Mouse (Mus musculus) MEL (cell line): ENCODE results near the gene 4930404N11Rik. TPM values are rescaled to one million over a fixed set of nuclear protein-coding genes. Genes with fewer than 3 reads are reported as not detected.

Source experiments
- DNase-seq: peaks from one replicate; pipeline ENCODE4 v3.0.0; 2011; ENCODE audit warnings: low read depth, low spot score
- H3K27ac ChIP-seq: 2 replicates; pipeline ENCODE4 v1.5.1; 2012; ENCODE audit warnings: low read depth, mild to moderate bottlenecking, control low read depth, low read length, moderate library complexity; ENCODE audit not compliant: control insufficient read depth
- H3K27me3 ChIP-seq, 2 experiments: fragments of 150-350 bp in 1 of 2; sonication (generic) in 1 of 2; 2 replicates each; pipeline ENCODE4 v1.6.1; 2012; ENCODE audit warnings: low read length in 2 of 2, mild to moderate bottlenecking in 2 of 2, improper control_type of control experiment in 1 of 2, moderate library complexity in 1 of 2; ENCODE audit not compliant: insufficient read depth in 2 of 2, control insufficient read depth in 1 of 2
- H3K36me3 ChIP-seq, 2 experiments: 2 replicates each; pipeline ENCODE4 v1.6.1; 2012 to 2014; ENCODE audit warnings: low read length in 2 of 2, improper control_type of control experiment in 1 of 2, inconsistent platforms in 1 of 2, mild to moderate bottlenecking in 1 of 2; ENCODE audit not compliant: insufficient read depth in 2 of 2, control insufficient read depth in 1 of 2
- H3K4me1 ChIP-seq, 2 experiments: fragments of 150-350 bp in 1 of 2; sonication (generic) in 1 of 2; 2 replicates each; pipeline ENCODE4 v1.6.1; 2012; ENCODE audit warnings: low read length in 2 of 2, improper control_type of control experiment in 1 of 2, mild to moderate bottlenecking in 1 of 2; ENCODE audit not compliant: insufficient read depth in 2 of 2, control insufficient read depth in 1 of 2
- H3K4me3 ChIP-seq, 2 experiments: fragments of 150-350 bp in 1 of 2; sonication (generic) in 1 of 2; 2 replicates each; pipeline ENCODE4 v1.5.1; 2012; ENCODE audit warnings: low read depth in 2 of 2, low read length in 2 of 2, mild to moderate bottlenecking in 2 of 2, moderate library complexity in 2 of 2, control low read depth in 1 of 2, improper control_type of control experiment in 1 of 2; ENCODE audit not compliant: control insufficient read depth in 1 of 2, insufficient read depth in 1 of 2
- H3K79me2 ChIP-seq: 2 replicates; pipeline ENCODE4 v1.6.1; 2012; ENCODE audit warnings: mild to moderate bottlenecking, low read length, moderate library complexity; ENCODE audit not compliant: control insufficient read depth, poor library complexity, insufficient read depth
- H3K9ac ChIP-seq: 2 replicates; pipeline ENCODE4 v1.6.1; 2012; ENCODE audit warnings: low read depth, mild to moderate bottlenecking, control low read depth, low read length, moderate library complexity; ENCODE audit not compliant: control insufficient read depth, poor library complexity, severe bottlenecking
- H3K9me3 ChIP-seq: fragments of 150-350 bp; sonication (generic); replicated peaks from 2 replicates; pipeline ENCODE4 v1.6.1; 2012; ENCODE audit warnings: mild to moderate bottlenecking, low read length, improper control_type of control experiment, moderate library complexity; ENCODE audit not compliant: insufficient read depth
- BHLHE40 ChIP-seq: IDR thresholded peaks from 2 replicates; pipeline ENCODE4 v1.6.1; 2012; ENCODE audit warnings: low read depth, mild to moderate bottlenecking, inconsistent platforms, low read length, improper control_type of control experiment, borderline replicate concordance
- CHD1 ChIP-seq: IDR thresholded peaks from 2 replicates; pipeline ENCODE4 v1.6.1; 2012; ENCODE audit warnings: low read depth, mild to moderate bottlenecking, inconsistent platforms, low read length, improper control_type of control experiment
- CHD2 ChIP-seq: IDR thresholded peaks from 2 replicates; pipeline ENCODE4 v1.6.1; 2011; ENCODE audit warnings: low read length, improper control_type of control experiment
- CTCF ChIP-seq, 3 experiments: IDR thresholded peaks in 2 of 3; conservative IDR thresholded peaks in 1 of 3; 2 replicates each; pipeline ENCODE4 v1.5.1; 2011 to 2012; ENCODE audit warnings: low read length in 3 of 3, low read depth in 2 of 3, mild to moderate bottlenecking in 2 of 3, improper control_type of control experiment in 1 of 3, inconsistent platforms in 1 of 3, mixed read lengths in 1 of 3, moderate library complexity in 1 of 3; ENCODE audit not compliant: control insufficient read depth in 1 of 3, insufficient read depth in 1 of 3, poor library complexity in 1 of 3, severe bottlenecking in 1 of 3
- ELF1 ChIP-seq: IDR thresholded peaks from 2 replicates; pipeline ENCODE4 v1.6.1; 2014; ENCODE audit warnings: low read depth, mild to moderate bottlenecking, inconsistent platforms, low read length, improper control_type of control experiment, moderate library complexity
- EP300 ChIP-seq, 2 experiments: IDR thresholded peaks; 2 replicates each; pipeline ENCODE4 v1.6.1; 2011; ENCODE audit warnings: improper control_type of control experiment in 2 of 2, low read length in 2 of 2, low read depth in 1 of 2, mild to moderate bottlenecking in 1 of 2
- ETS1 ChIP-seq: IDR thresholded peaks from 2 replicates; pipeline ENCODE4 v1.6.1; 2012; ENCODE audit warnings: low read depth, mild to moderate bottlenecking, inconsistent platforms, low read length, improper control_type of control experiment, moderate library complexity
- GATA1 ChIP-seq: IDR thresholded peaks from 2 replicates; pipeline ENCODE4 v1.6.1; 2011; ENCODE audit warnings: low read depth, low read length, improper control_type of control experiment
- JUND ChIP-seq: IDR thresholded peaks from 2 replicates; pipeline ENCODE4 v1.6.1; 2011; ENCODE audit warnings: low read depth, mild to moderate bottlenecking, improper control_type of control experiment, low read length
- KAT2A ChIP-seq: conservative IDR thresholded peaks from 2 replicates; pipeline ENCODE4 v1.6.1; 2012; ENCODE audit warnings: low read depth, low read length, improper control_type of control experiment, inconsistent platforms
- MAFK ChIP-seq: IDR thresholded peaks from 2 replicates; pipeline ENCODE4 v1.6.1; 2011; ENCODE audit warnings: low read depth, mild to moderate bottlenecking, low read length, improper control_type of control experiment, borderline replicate concordance
- MAX ChIP-seq: IDR thresholded peaks from 2 replicates; pipeline ENCODE4 v1.6.1; 2011; ENCODE audit warnings: low read length, improper control_type of control experiment
- MAZ ChIP-seq: IDR thresholded peaks from 2 replicates; pipeline ENCODE4 v1.6.1; 2012; ENCODE audit warnings: low read depth, mild to moderate bottlenecking, inconsistent platforms, low read length, improper control_type of control experiment
- MXI1 ChIP-seq: IDR thresholded peaks from 2 replicates; pipeline ENCODE4 v1.6.1; 2011; ENCODE audit warnings: mild to moderate bottlenecking, low read depth, low read length, improper control_type of control experiment
- MYB ChIP-seq: IDR thresholded peaks from 2 replicates; pipeline ENCODE4 v1.6.1; 2011; ENCODE audit warnings: mild to moderate bottlenecking, low read depth, low read length, improper control_type of control experiment
- NELFE ChIP-seq: IDR thresholded peaks from 2 replicates; pipeline ENCODE4 v1.6.1; 2011; ENCODE audit warnings: low read depth, low read length, improper control_type of control experiment
- POLR2A ChIP-seq, 2 experiments: IDR thresholded peaks; 2 replicates each; pipeline ENCODE4 v1.6.1; 2011 to 2012; ENCODE audit warnings: low read length in 2 of 2, mild to moderate bottlenecking in 2 of 2, control low read depth in 1 of 2, improper control_type of control experiment in 1 of 2, low read depth in 1 of 2, moderate library complexity in 1 of 2; ENCODE audit not compliant: control insufficient read depth in 1 of 2, insufficient read depth in 1 of 2, poor library complexity in 1 of 2
- POLR2AphosphoS5 ChIP-seq: IDR thresholded peaks from 2 replicates; pipeline ENCODE4 v1.6.1; 2012; ENCODE audit warnings: low read depth, borderline replicate concordance, mild to moderate bottlenecking, inconsistent platforms, low read length, moderate library complexity, mixed read lengths
- RCOR1 ChIP-seq: IDR thresholded peaks from 2 replicates; pipeline ENCODE4 v1.6.1; 2012; ENCODE audit warnings: low read depth, mild to moderate bottlenecking, inconsistent platforms, low read length, improper control_type of control experiment
- SIN3A ChIP-seq: IDR thresholded peaks from 2 replicates; pipeline ENCODE4 v1.6.1; 2012; ENCODE audit warnings: low read length, improper control_type of control experiment, inconsistent platforms
- TAL1 ChIP-seq: IDR thresholded peaks from 2 replicates; pipeline ENCODE4 v1.6.1; 2012; ENCODE audit warnings: mild to moderate bottlenecking, inconsistent platforms, low read length, moderate library complexity, mixed read lengths
- TBP ChIP-seq: IDR thresholded peaks from 2 replicates; pipeline ENCODE4 v1.8.0; 2011; ENCODE audit warnings: low read depth, low read length, improper control_type of control experiment
- TCF12 ChIP-seq: IDR thresholded peaks from 2 replicates; pipeline ENCODE4 v1.6.1; 2014; ENCODE audit warnings: low read depth, mild to moderate bottlenecking, inconsistent platforms, low read length, improper control_type of control experiment, moderate library complexity
- UBTF ChIP-seq: IDR thresholded peaks from 2 replicates; pipeline ENCODE4 v1.6.1; 2012; ENCODE audit warnings: low read depth, mild to moderate bottlenecking, inconsistent platforms, low read length, improper control_type of control experiment, moderate library complexity, borderline replicate concordance; ENCODE audit not compliant: insufficient read depth
- USF1 ChIP-seq: IDR thresholded peaks from 2 replicates; pipeline ENCODE4 v1.6.1; 2014; ENCODE audit warnings: low read depth, mild to moderate bottlenecking, inconsistent platforms, low read length, improper control_type of control experiment, moderate library complexity
- USF2 ChIP-seq, 2 experiments: IDR thresholded peaks; 2 replicates each; pipeline ENCODE4 v1.6.1; 2011 to 2012; ENCODE audit warnings: improper control_type of control experiment in 2 of 2, low read length in 2 of 2, borderline replicate concordance in 1 of 2, inconsistent platforms in 1 of 2, low read depth in 1 of 2, mild to moderate bottlenecking in 1 of 2; ENCODE audit not compliant: insufficient read depth in 1 of 2
- ZC3H11A ChIP-seq: IDR thresholded peaks from 2 replicates; pipeline ENCODE4 v1.6.1; 2012; ENCODE audit warnings: low read depth, mild to moderate bottlenecking, inconsistent platforms, low read length, improper control_type of control experiment
- ZNF384 ChIP-seq: IDR thresholded peaks from 2 replicates; pipeline ENCODE4 v1.6.1; 2012; ENCODE audit warnings: low read depth, mild to moderate bottlenecking, inconsistent platforms, low read length, improper control_type of control experiment
- polyA plus RNA-seq, 2 experiments: library from polyadenylated mRNA; stranded (reverse) in 1 of 2; unstranded in 1 of 2; fragments of >175 nt in 1 of 2; fragments of >200 nt in 1 of 2; gene quantifications; 2 replicates each; pipeline versions ENCODE4 v1.2.1 to v1.2.4; 2012; ENCODE audit warnings: low replicate concordance in 2 of 2, low read depth in 1 of 2; ENCODE audit not compliant: insufficient read length in 2 of 2, insufficient read depth in 1 of 2, missing spikeins in 1 of 2
- total RNA-seq: library from RNA; depleted of rRNA; stranded (reverse); fragments of 300-350 nt; gene quantifications from 2 replicates; pipeline ENCODE4 v1.2.3, GENCODE M21; 2012

4930404N11Rik gene
- total and polyA plus RNA-seq, 3 experiments: 3.1 to 12.1 TPM; not detected in 1

- H3K4me1 ChIP-seq: peaks cover 16 to 19% of the 10 kb centered on the region in 2 experiments
Observed at GRCm38 (mm10) chr10:81349146-81349545, 16.5 kb downstream of the 4930404N11Rik start.

GRCm38 (mm10) chr10:81346453-81347067, 19.1 kb downstream of the 4930404N11Rik start:
- Histone ChIP-seq H3K9ac (no peak overlapping the region), H3K27ac (no peak overlapping the region), H3K9me3 (no peaks in the 10 kb centered on the region), H3K36me3 (peaks cover 0 to 3% of the 10 kb centered on the region in 2 experiments; a peak in 2 of 4 replicates), H3K4me3 (no peak overlapping the region), H3K4me1 (peaks cover 11 to 13% of the 10 kb centered on the region in 2 experiments; a peak in 3 of 4 replicates), H3K27me3 (no peaks in the 10 kb centered on the region), H3K79me2 (peaks cover 4% of the 10 kb centered on the region; the same call in 1 of the 2 replicates)
- DNase-seq: no peak
- TF ChIP-seq POLR2A (IDR thresholded peaks at IDR 0.05; ENCODE audit: control insufficient read depth in 1 of 2, insufficient read depth in 1 of 2, low read depth in 1 of 2, low read length in 2 of 2, poor library complexity in 1 of 2): no peak
- no peak for TF ChIP-seq KAT2A
- TF ChIP-seq USF1: no peak
- no peak for TF ChIP-seq NELFE
- TF ChIP-seq ZNF384: no peak
- no peak for TF ChIP-seq CTCF (IDR thresholded peaks at IDR 0.05 in 2 of 3, conservative IDR thresholded peaks at IDR 0.05 in 1 of 3; ENCODE audit: control insufficient read depth in 1 of 3, insufficient read depth in 1 of 3, low read depth in 2 of 3, low read length in 3 of 3, poor library complexity in 1 of 3, severe bottlenecking in 1 of 3)
- TF ChIP-seq MXI1: no peak
- no peak for TF ChIP-seq GATA1
- TF ChIP-seq ZC3H11A: no peak
- TF ChIP-seq POLR2AphosphoS5: no peak
- TF ChIP-seq CHD2: no peak
- TF ChIP-seq BHLHE40: no peak
- no peak for TF ChIP-seq UBTF
- no peak for TF ChIP-seq MYB
- TF ChIP-seq EP300 (IDR thresholded peaks at IDR 0.05; ENCODE audit: low read depth in 1 of 2, low read length in 2 of 2): no peak
- no peak for TF ChIP-seq RCOR1
- no peak for TF ChIP-seq TAL1
- TF ChIP-seq CHD1: no peak
- TF ChIP-seq MAX: no peak
- TF ChIP-seq JUND: no peak

More at GRCm38 (mm10) chr10:81349146-81349545, 16.5 kb downstream of the 4930404N11Rik start:
- Histone ChIP-seq H3K9ac (peak overlapping the region; percentile 84), H3K27me3 (no peaks in the 10 kb centered on the region), H3K4me3 (peak overlapping the region; percentile 81 to 94), H3K36me3 (peaks cover 0 to 10% of the 10 kb centered on the region in 2 experiments; a peak in 2 of 4 replicates), H3K79me2 (peaks cover 4% of the 10 kb centered on the region; the same call in 1 of the 2 replicates), H3K9me3 (no peaks in the 10 kb centered on the region), H3K27ac (no peak overlapping the region)
- TF ChIP-seq KAT2A: no peak
- TF ChIP-seq ELF1: no peak
- no peak; the same call in 1 of the 2 replicates for TF ChIP-seq SIN3A
- no peak for TF ChIP-seq MAZ
- no peak for TF ChIP-seq CHD1
- TF ChIP-seq USF2 (IDR thresholded peaks at IDR 0.05; ENCODE audit: borderline replicate concordance in 1 of 2, insufficient read depth in 1 of 2, low read depth in 1 of 2, low read length in 2 of 2): no peak
- TF ChIP-seq ETS1: no peak
- TF ChIP-seq MYB: no peak
- TF ChIP-seq MAX: no peak
- TF ChIP-seq GATA1: no peak
- no peak for TF ChIP-seq POLR2AphosphoS5
- no peak for TF ChIP-seq USF1
- TF ChIP-seq POLR2A (IDR thresholded peaks at IDR 0.05; ENCODE audit: control insufficient read depth in 1 of 2, insufficient read depth in 1 of 2, low read depth in 1 of 2, low read length in 2 of 2, poor library complexity in 1 of 2): no peak; a peak in 1 of 4 replicates
- TF ChIP-seq ZC3H11A: no peak
- TF ChIP-seq ZNF384: no peak
- no peak for TF ChIP-seq MAFK
- TF ChIP-seq TCF12: no peak
- TF ChIP-seq TBP: no peak
- DNase-seq: peak; percentile 76
